Mouse (Mus musculus) stomach, postnatal 0 days (tissue): ENCODE data around the gene Nos3. TPM values are rescaled to one million over a fixed set of nuclear protein-coding genes. Genes with fewer than 3 reads are reported as not detected.

Source experiments
- ATAC-seq: fragments of 200-750 bp; cut with Nextera tagmentation; 2 replicates; pipeline ENCODE4 v1.8.0; 2017; ENCODE audit not compliant: low FRiP score, low TSS enrichment
- DNase-seq: peaks from one replicate; pipeline ENCODE4 v3.0.0-alpha.2; 2016; ENCODE audit warnings: low spot score
- H3K27ac ChIP-seq: fragments of 300-500 bp; sonication (generic); replicated peaks from 2 replicates; pipeline ENCODE4 v1.5.1; 2014; ENCODE audit warnings: mild to moderate bottlenecking, control low read depth
- H3K27me3 ChIP-seq: fragments of 300-500 bp; sonication (generic); 2 replicates; pipeline ENCODE4 v1.6.1; 2014; ENCODE audit warnings: low read length; ENCODE audit not compliant: control insufficient read depth, insufficient read depth
- H3K36me3 ChIP-seq: fragments of 300-500 bp; sonication (generic); 2 replicates; pipeline ENCODE4 v1.6.1; 2014; ENCODE audit warnings: low read length, mixed read lengths; ENCODE audit not compliant: control insufficient read depth, insufficient read depth
- H3K4me1 ChIP-seq: fragments of 300-500 bp; sonication (generic); replicated peaks from 2 replicates; pipeline ENCODE4 v1.6.1; 2014; ENCODE audit warnings: antibody characterized with exemption; ENCODE audit not compliant: control insufficient read depth, insufficient read depth
- H3K4me2 ChIP-seq: fragments of 300-500 bp; sonication (generic); replicated peaks from 2 replicates; pipeline ENCODE4 v1.6.1; 2014; ENCODE audit warnings: low read depth, mild to moderate bottlenecking, control low read depth, moderate library complexity
- H3K4me3 ChIP-seq: fragments of 300-500 bp; sonication (generic); 2 replicates; pipeline ENCODE4 v1.5.1; 2014; ENCODE audit warnings: low read depth, low read length, control low read depth
- H3K9ac ChIP-seq: fragments of 300-500 bp; sonication (generic); 2 replicates; pipeline ENCODE4 v1.6.1; 2014; ENCODE audit warnings: mild to moderate bottlenecking, low read length, control low read depth, mixed read lengths
- H3K9me3 ChIP-seq: fragments of 300-500 bp; sonication (generic); 2 replicates; pipeline ENCODE4 v1.6.1; 2016; ENCODE audit warnings: low read length; ENCODE audit not compliant: control insufficient read depth
- CTCF ChIP-seq: IDR thresholded peaks from 2 replicates; pipeline ENCODE4 v1.5.1; 2016; ENCODE audit warnings: antibody characterized with exemption, low read depth, mild to moderate bottlenecking, moderate library complexity
- EP300 ChIP-seq: optimal IDR thresholded peaks from 2 replicates; pipeline ENCODE3; 2016; ENCODE audit warnings: antibody characterized with exemption
- WGBS: fragments of 180-500 bp; shearing (Covaris S2); extraction: QIAGEN DNeasy Blood & Tissue Kit; methylation state at CpG from one replicate; pipeline ENCODE4 v1.1.7; 2014; 5-methylcytosine and 5-hydroxymethylcytosine counted together
- polyA plus RNA-seq: library from polyadenylated mRNA; unstranded; fragments of >200 nt; fragmentation: Nextera tagmentation; extraction: Ambion mirVana; gene quantifications from 2 replicates; pipeline ENCODE4 v1.2.1, GENCODE M21; 2015

The Nos3 gene
- 3.1 and 3.2 TPM in 2 replicates for polyA plus RNA-seq

GRCm38 (mm10) chr5:24364508-24364907 is at the start of gene Nos3:
Gene Nos3, plus strand, starts transcription at chr5:24364810.
- Histone ChIP-seq H3K27ac (no peak within 1 kb of the TSS; the same call in 1 of the 2 replicates), H3K36me3 (no peaks in the 10 kb centered on the region), H3K9ac (no peak within 1 kb of the TSS), H3K27me3 (no peaks in the 10 kb centered on the region), H3K4me1 (no peaks in the 10 kb centered on the region), H3K9me3 (no peaks in the 10 kb centered on the region), H3K4me2 (no peak within 1 kb of the TSS), H3K4me3 (peak within 1 kb of the TSS; percentile 15)
- DNase-seq (no peak), ATAC-seq (no peak)
- 57% methylated on average over 12 of the region's 12 CpGs for WGBS
- TF ChIP-seq CTCF (no peak), EP300 (no peak)

GRCm38 (mm10) chr5:24319776-24320466 is 44.7 kb upstream of the Nos3 start:
- H3K36me3 ChIP-seq = no peaks in the 10 kb centered on the region
- TF ChIP-seq EP300 (no peak), CTCF (no peak)
- WGBS = 32% methylated on average over 13 of the region's 13 CpGs
- H3K4me1 ChIP-seq = no peaks in the 10 kb centered on the region
- H3K4me3 ChIP-seq = no peak overlapping the region
- no peaks in the 10 kb centered on the region for H3K27me3 ChIP-seq
- DNase-seq (no peak), ATAC-seq (no peak)
- no peak overlapping the region for H3K9ac ChIP-seq
- H3K27ac ChIP-seq = no peak overlapping the region
- peak overlapping the region; percentile 27 for H3K4me2 ChIP-seq
- no peaks in the 10 kb centered on the region for H3K9me3 ChIP-seq

- ATAC-seq = peak; percentile 63
- DNase-seq = peak; percentile 48
- H3K27ac ChIP-seq = no peak overlapping the region
- H3K4me1 ChIP-seq = no peaks in the 10 kb centered on the region
- H3K4me3 ChIP-seq = no peak overlapping the region
- H3K4me2 ChIP-seq = peak overlapping the region; percentile 27
- H3K9ac ChIP-seq = no peak overlapping the region
- no peaks in the 10 kb centered on the region for H3K36me3 ChIP-seq
- WGBS = 46% methylated on average over 6 of the region's 6 CpGs
- TF ChIP-seq CTCF (no peak), EP300 (no peak)
- H3K9me3 ChIP-seq = no peaks in the 10 kb centered on the region
- no peaks in the 10 kb centered on the region for H3K27me3 ChIP-seq
Measured at GRCm38 (mm10) chr5:24320467-24320813, 44.2 kb upstream of the Nos3 start.

GRCm38 (mm10) chr5:24320894-24321293 is 43.7 kb upstream of the Nos3 start:
- ATAC-seq (peak; percentile 18; the same call in 1 of the 2 replicates), DNase-seq (no peak)
- 66% methylated on average over 5 of the region's 5 CpGs for WGBS
- no peaks in the 10 kb centered on the region for H3K9me3 ChIP-seq
- no peak overlapping the region for H3K4me3 ChIP-seq
- no peak overlapping the region for H3K27ac ChIP-seq
- no peaks in the 10 kb centered on the region for H3K36me3 ChIP-seq
- no peaks in the 10 kb centered on the region for H3K27me3 ChIP-seq
- TF ChIP-seq EP300 = no peak
- TF ChIP-seq CTCF = no peak
- no peak overlapping the region for H3K4me2 ChIP-seq
- H3K9ac ChIP-seq = 0 out of 2 replicates have a peak overlapping the region, but pooled peaks have one; percentile 23
- no peaks in the 10 kb centered on the region for H3K4me1 ChIP-seq

GRCm38 (mm10) chr5:24321711-24322682 is 42.6 kb upstream of the Nos3 start:
- DNase-seq = no peak
- Histone ChIP-seq H3K4me1 (no peaks in the 10 kb centered on the region), H3K36me3 (no peaks in the 10 kb centered on the region), H3K4me2 (no peak overlapping the region), H3K27ac (no peak overlapping the region), H3K27me3 (no peaks in the 10 kb centered on the region), H3K9me3 (no peaks in the 10 kb centered on the region), H3K9ac (no peak overlapping the region), H3K4me3 (no peak overlapping the region)
- no peak for ATAC-seq
- WGBS = 39% methylated on average over 18 of the region's 22 CpGs
- TF ChIP-seq EP300 (no peak), CTCF (no peak)
